Comparison of ENCODE assay signal across 16 mouse cellular contexts in the genomic region with DNA sequence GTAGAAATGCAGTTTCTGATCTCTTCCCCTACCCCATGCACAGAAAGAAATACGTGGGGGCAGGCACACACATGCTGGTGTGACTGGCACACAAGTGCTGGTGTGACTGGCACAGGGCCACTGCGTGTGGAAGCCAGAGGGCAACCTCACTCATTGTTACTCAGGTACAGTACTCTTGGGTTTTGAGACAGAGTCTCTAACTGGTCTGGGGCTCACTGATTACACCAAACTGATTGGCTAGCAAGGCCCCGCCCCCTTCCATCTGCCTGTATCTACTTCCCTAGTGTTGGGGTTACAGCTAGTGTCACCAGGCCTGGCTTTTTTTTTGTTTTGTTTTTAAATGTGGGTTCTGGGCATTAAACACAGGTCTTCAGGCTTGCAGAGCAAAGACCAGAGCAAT.
DNase-seq lines count a peak whose midpoint lies in the region; ATAC-seq lines count a peak whose summit lies in the region.
"Had no signal": no experiment of that assay in that cellular context is flagged by ENCODE, and none has a peak within 500 bp of the region (broad histone marks: within the 10 kb centered on the region; RNA-seq: fewer than 3 reads in every experiment).

No protein-coding gene starts in this region.

- peaks cover 18% of the 10 kb centered on the region for H3K4me1 ChIP-seq in hindbrain, embryonic 10.5 days (replicated peaks)
- H3K4me1 ChIP-seq in hindbrain, embryonic 11.5 days (replicated peaks; ENCODE audit: control insufficient read depth, insufficient read depth, low read length): no peaks in the 10 kb centered on the region
- H3K4me1 ChIP-seq in liver, embryonic 11.5 days (replicated peaks; ENCODE audit: control insufficient read depth, insufficient read depth, low read length): 0 out of 2 replicates have a peak, but pooled peaks cover 3% of the 10 kb centered on the region

- H3K4me2 ChIP-seq in hindbrain, embryonic 11.5 days (replicated peaks; ENCODE audit: low read depth, low read length): no peak overlapping the region
- H3K4me2 ChIP-seq in liver, embryonic 11.5 days: no peak overlapping the region
- H3K4me2 ChIP-seq: intestine, embryonic 15.5 days; limb, embryonic 13.5 days; stomach, embryonic 15.5 days had no signal

- H3K27ac ChIP-seq in hindbrain, embryonic 10.5 days: 0 out of 2 replicates have a peak overlapping the region, but pooled peaks have one; percentile 46
- no peak overlapping the region; the same call in 1 of the 2 replicates for H3K27ac ChIP-seq in hindbrain, embryonic 11.5 days (ENCODE audit: low read depth, low read length)
- no peak overlapping the region for H3K27ac ChIP-seq in liver, embryonic 11.5 days (ENCODE audit: low read depth, low read length)
- H3K27ac ChIP-seq: intestine, embryonic 15.5 days; layer of hippocampus, adult 2 months; limb, embryonic 13.5 days; stomach, embryonic 15.5 days had no signal

- H3K9me3 ChIP-seq in hindbrain, embryonic 10.5 days: no peaks in the 10 kb centered on the region
- H3K9me3 ChIP-seq in hindbrain, embryonic 11.5 days (ENCODE audit: control insufficient read depth, low read length): no peaks in the 10 kb centered on the region
- H3K9me3 ChIP-seq in liver, embryonic 11.5 days (ENCODE audit: control insufficient read depth, low read length): no peaks in the 10 kb centered on the region
- H3K9me3 ChIP-seq: intestine, embryonic 15.5 days; limb, embryonic 13.5 days; stomach, embryonic 15.5 days had no signal

- DNase-seq in hindbrain, embryonic 10.5 days (ENCODE audit: low spot score): no peak
- no peak for DNase-seq in hindbrain, embryonic 11.5 days (ENCODE audit: low spot score)
- peak; percentile 19 for DNase-seq in thymus, postnatal 4 days
- no peak for DNase-seq in thymus, postnatal 36 days
- no peak for DNase-seq in liver, embryonic 11.5 days (ENCODE audit: low spot score)
- no peak for DNase-seq in right cerebral cortex, adult 2 months (ENCODE audit: low spot score in 2 of 2)
- DNase-seq in Muller cell, postnatal 12 days (ENCODE audit: inconsistent ontology term): no peak
- DNase-seq in layer of hippocampus, postnatal 14 days (ENCODE audit: low spot score in 2 of 2): no peak
- DNase-seq: adrenal gland, adult 8-10 months; forebrain, postnatal 0 days; thymus, postnatal 14 days had no signal

- no peaks in the 10 kb centered on the region for H3K36me3 ChIP-seq in hindbrain, embryonic 10.5 days
- H3K36me3 ChIP-seq in hindbrain, embryonic 11.5 days (ENCODE audit: control insufficient read depth, insufficient read depth, low read length): no peaks in the 10 kb centered on the region
- no peaks in the 10 kb centered on the region for H3K36me3 ChIP-seq in liver, embryonic 11.5 days (ENCODE audit: control insufficient read depth, insufficient read depth, low read length)
- H3K36me3 ChIP-seq: intestine, embryonic 15.5 days; limb, embryonic 13.5 days; stomach, embryonic 15.5 days had no signal

- no peak overlapping the region for H3K9ac ChIP-seq in hindbrain, embryonic 11.5 days (ENCODE audit: low read depth, low read length)
- H3K9ac ChIP-seq in liver, embryonic 11.5 days (ENCODE audit: low read depth, low read length): no peak overlapping the region
- H3K9ac ChIP-seq: forebrain, postnatal 0 days; intestine, embryonic 15.5 days; limb, embryonic 13.5 days; stomach, embryonic 15.5 days had no signal

- no peaks in the 10 kb centered on the region for H3K27me3 ChIP-seq in hindbrain, embryonic 10.5 days (ENCODE audit: insufficient read depth, poor library complexity, severe bottlenecking)
- H3K27me3 ChIP-seq in hindbrain, embryonic 11.5 days (ENCODE audit: control insufficient read depth, insufficient read depth, low read length): no peaks in the 10 kb centered on the region
- no peaks in the 10 kb centered on the region for H3K27me3 ChIP-seq in liver, embryonic 11.5 days (replicated peaks; ENCODE audit: control insufficient read depth, insufficient read depth, low read length)
- H3K27me3 ChIP-seq: intestine, embryonic 15.5 days; limb, embryonic 13.5 days; Patski; stomach, embryonic 15.5 days had no signal

- ATAC-seq in hindbrain, embryonic 11.5 days (ENCODE audit: low FRiP score): no peak
- ATAC-seq in liver, embryonic 11.5 days (replicated peaks; ENCODE audit: low FRiP score): peak; percentile 53; the same call in 1 of the 2 replicates
- ATAC-seq: forebrain, postnatal 0 days; intestine, embryonic 15.5 days; Patski had no signal

- H3K4me3 ChIP-seq in hindbrain, embryonic 10.5 days: no peak overlapping the region
- H3K4me3 ChIP-seq in hindbrain, embryonic 11.5 days (ENCODE audit: low read depth, low read length): no peak overlapping the region
- no peak overlapping the region for H3K4me3 ChIP-seq in liver, embryonic 11.5 days (ENCODE audit: low read depth, low read length)
- H3K4me3 ChIP-seq: intestine, embryonic 15.5 days; layer of hippocampus, adult 2 months; limb, embryonic 13.5 days; stomach, embryonic 15.5 days had no signal

- 86% methylated on average over 3 of the region's 3 CpGs for WGBS in hindbrain, embryonic 10.5 days
- WGBS in hindbrain, embryonic 11.5 days: 80% methylated on average over 3 of the region's 3 CpGs
- 73% methylated on average over 3 of the region's 3 CpGs for WGBS in liver, embryonic 11.5 days
